Mouse (Mus musculus) hindbrain, embryonic 16.5 days (tissue): ENCODE measurements around the gene Slc5a1. TPM values are rescaled to one million over a fixed set of nuclear protein-coding genes. Genes with fewer than 3 reads are reported as not detected.
A peak's percentile ranks its signal among the peaks of the same experiment; 100 is the strongest.

Source experiments
- ATAC-seq: fragments of 200-750 bp; cut with Nextera tagmentation; 2 replicates; pipeline ENCODE4 v1.8.0; 2017; ENCODE audit warnings: moderate TSS enrichment, moderate library complexity
- H3K27ac ChIP-seq: fragments of 300-500 bp; sonication (generic); 2 replicates; pipeline ENCODE4 v1.5.1; 2014; ENCODE audit warnings: low read depth, mild to moderate bottlenecking, control low read depth, low read length, moderate library complexity
- H3K27me3 ChIP-seq: fragments of 300-500 bp; sonication (generic); replicated peaks from 2 replicates; pipeline ENCODE4 v1.6.1; 2014; ENCODE audit warnings: low read length; ENCODE audit not compliant: control insufficient read depth, insufficient read depth
- H3K36me3 ChIP-seq: fragments of 300-500 bp; sonication (generic); 2 replicates; pipeline ENCODE4 v1.6.1; 2014; ENCODE audit warnings: mild to moderate bottlenecking, low read length, moderate library complexity, mixed read lengths; ENCODE audit not compliant: control insufficient read depth, insufficient read depth
- H3K4me1 ChIP-seq: fragments of 300-500 bp; sonication (generic); 2 replicates; pipeline ENCODE4 v1.6.1; 2014; ENCODE audit warnings: low read depth, low read length; ENCODE audit not compliant: control insufficient read depth, insufficient read depth
- H3K4me2 ChIP-seq: fragments of 300-500 bp; sonication (generic); 2 replicates; pipeline ENCODE4 v1.6.1; 2014; ENCODE audit warnings: mild to moderate bottlenecking, low read length, control low read depth, moderate library complexity
- H3K4me3 ChIP-seq: fragments of 300-500 bp; sonication (generic); 2 replicates; pipeline ENCODE4 v1.5.1; 2014; ENCODE audit warnings: mild to moderate bottlenecking, low read length, control low read depth, moderate library complexity
- H3K9ac ChIP-seq: fragments of 300-500 bp; sonication (generic); 2 replicates; pipeline ENCODE4 v1.6.1; 2014; ENCODE audit warnings: low read depth, mild to moderate bottlenecking, control low read depth, low read length, moderate library complexity
- H3K9me3 ChIP-seq: fragments of 300-500 bp; sonication (generic); 2 replicates; pipeline ENCODE4 v1.6.1; 2014; ENCODE audit warnings: mild to moderate bottlenecking, low read length, moderate library complexity; ENCODE audit not compliant: control insufficient read depth
- WGBS: fragments of 180-500 bp; shearing (Covaris S2); extraction: QIAGEN DNeasy Blood & Tissue Kit; methylation state at CpG from one replicate; pipeline ENCODE4 v1.1.7; 2014; 5-methylcytosine and 5-hydroxymethylcytosine counted together
- polyA plus RNA-seq: library from polyadenylated mRNA; unstranded; fragments of >200 nt; fragmentation: Nextera tagmentation; extraction: Ambion mirVana; gene quantifications from 2 replicates; pipeline ENCODE4 v1.2.1, GENCODE M21; 2015

The Slc5a1 gene
- polyA plus RNA-seq, 1 experiment from 2014 or later = 0.48 TPM

- no peaks in the 10 kb centered on the region for H3K9me3 ChIP-seq
- WGBS = 84% methylated on average over 6 of the region's 6 CpGs
Measured at GRCm38 (mm10) chr5:33203171-33203565, 99.1 kb downstream of the Slc5a1 start.

GRCm38 (mm10) chr5:33203691-33204242 is 99.7 kb downstream of the Slc5a1 start:
- H3K9ac ChIP-seq = no peak overlapping the region
- ATAC-seq = peak; percentile 84
- no peak overlapping the region for H3K4me3 ChIP-seq
- peak overlapping the region; percentile 24 for H3K4me2 ChIP-seq
- WGBS = 12% methylated on average over 9 of the region's 9 CpGs
- no peaks in the 10 kb centered on the region for H3K36me3 ChIP-seq
- H3K4me1 ChIP-seq = no peaks in the 10 kb centered on the region
- H3K9me3 ChIP-seq = no peaks in the 10 kb centered on the region
- no peak overlapping the region for H3K27ac ChIP-seq
- no peaks in the 10 kb centered on the region for H3K27me3 ChIP-seq

More at GRCm38 (mm10) chr5:33203171-33203565, 99.1 kb downstream of the Slc5a1 start:
- Histone ChIP-seq H3K4me3 (no peak overlapping the region), H3K9ac (no peak overlapping the region), H3K36me3 (no peaks in the 10 kb centered on the region), H3K27ac (no peak overlapping the region), H3K4me2 (no peak overlapping the region), H3K4me1 (no peaks in the 10 kb centered on the region), H3K27me3 (no peaks in the 10 kb centered on the region)
- ATAC-seq = no peak

GRCm38 (mm10) chr5:33204284-33204683 is 100.3 kb downstream of the Slc5a1 start:
- H3K36me3 ChIP-seq = no peaks in the 10 kb centered on the region
- 81% methylated on average over 7 of the region's 7 CpGs for WGBS
- no peak overlapping the region for H3K4me3 ChIP-seq
- H3K27ac ChIP-seq = no peak overlapping the region
- no peak overlapping the region for H3K4me2 ChIP-seq
- no peak for ATAC-seq
- no peak overlapping the region for H3K9ac ChIP-seq
- no peaks in the 10 kb centered on the region for H3K9me3 ChIP-seq
- H3K27me3 ChIP-seq = no peaks in the 10 kb centered on the region
- no peaks in the 10 kb centered on the region for H3K4me1 ChIP-seq

GRCm38 (mm10) chr5:33206328-33206727 is 102.3 kb downstream of the Slc5a1 start:
- ATAC-seq = no peak
- H3K9me3 ChIP-seq = no peaks in the 10 kb centered on the region
- H3K9ac ChIP-seq = no peak overlapping the region
- no peak overlapping the region for H3K27ac ChIP-seq
- no peaks in the 10 kb centered on the region for H3K4me1 ChIP-seq
- no peak overlapping the region for H3K4me2 ChIP-seq
- WGBS = 90% methylated on average over 7 of the region's 7 CpGs
- H3K36me3 ChIP-seq = no peaks in the 10 kb centered on the region
- H3K27me3 ChIP-seq = no peaks in the 10 kb centered on the region
- H3K4me3 ChIP-seq = no peak overlapping the region

- H3K4me2 ChIP-seq = no peak overlapping the region
- no peak overlapping the region for H3K27ac ChIP-seq
- no peaks in the 10 kb centered on the region for H3K4me1 ChIP-seq
- H3K9me3 ChIP-seq = no peaks in the 10 kb centered on the region
- no peak overlapping the region; the same call in 1 of the 2 replicates for H3K9ac ChIP-seq
- no peak overlapping the region for H3K4me3 ChIP-seq
- H3K36me3 ChIP-seq = no peaks in the 10 kb centered on the region
- ATAC-seq = no peak
- H3K27me3 ChIP-seq = no peaks in the 10 kb centered on the region
- 55% methylated on average over 9 of the region's 9 CpGs for WGBS
Measured at GRCm38 (mm10) chr5:33207136-33207535, 103.1 kb downstream of the Slc5a1 start.

GRCm38 (mm10) chr5:33208533-33209245 is 104.7 kb downstream of the Slc5a1 start:
- H3K9ac ChIP-seq = no peak overlapping the region
- H3K27ac ChIP-seq = no peak overlapping the region
- no peaks in the 10 kb centered on the region for H3K9me3 ChIP-seq
- H3K4me2 ChIP-seq = no peak overlapping the region
- 81% methylated on average over 14 of the region's 14 CpGs for WGBS
- no peaks in the 10 kb centered on the region for H3K36me3 ChIP-seq
- ATAC-seq = no peak
- H3K27me3 ChIP-seq = no peaks in the 10 kb centered on the region
- H3K4me1 ChIP-seq = no peaks in the 10 kb centered on the region
- H3K4me3 ChIP-seq = no peak overlapping the region

GRCm38 (mm10) chr5:33210515-33210914 is 106.5 kb downstream of the Slc5a1 start:
- 84% methylated on average over 3 of the region's 3 CpGs for WGBS
- Histone ChIP-seq H3K27ac (no peak overlapping the region), H3K4me2 (no peak overlapping the region), H3K4me1 (no peaks in the 10 kb centered on the region), H3K4me3 (no peak overlapping the region), H3K9ac (no peak overlapping the region), H3K27me3 (no peaks in the 10 kb centered on the region), H3K9me3 (no peaks in the 10 kb centered on the region), H3K36me3 (no peaks in the 10 kb centered on the region)
- no peak for ATAC-seq

- no peak overlapping the region for H3K4me3 ChIP-seq
- no peaks in the 10 kb centered on the region for H3K9me3 ChIP-seq
- H3K27me3 ChIP-seq = no peaks in the 10 kb centered on the region
- H3K4me1 ChIP-seq = no peaks in the 10 kb centered on the region
- no peak overlapping the region for H3K4me2 ChIP-seq
- WGBS = 87% methylated on average over 5 of the region's 5 CpGs
- no peak for ATAC-seq
- H3K36me3 ChIP-seq = no peaks in the 10 kb centered on the region
- H3K27ac ChIP-seq = no peak overlapping the region
- no peak overlapping the region for H3K9ac ChIP-seq
Measured at GRCm38 (mm10) chr5:33211254-33211653, 107.2 kb downstream of the Slc5a1 start.
